Mouse (Mus musculus): ENCODE results near the gene Poll.
A peak's percentile ranks its signal among the peaks of the same experiment; 100 is the strongest.
"Not testable (repeated sequence)": the region's sequence is repeated elsewhere in the genome, so short reads cannot be mapped to it uniquely, and the experiment has no call there.

The Poll gene

DNA sequence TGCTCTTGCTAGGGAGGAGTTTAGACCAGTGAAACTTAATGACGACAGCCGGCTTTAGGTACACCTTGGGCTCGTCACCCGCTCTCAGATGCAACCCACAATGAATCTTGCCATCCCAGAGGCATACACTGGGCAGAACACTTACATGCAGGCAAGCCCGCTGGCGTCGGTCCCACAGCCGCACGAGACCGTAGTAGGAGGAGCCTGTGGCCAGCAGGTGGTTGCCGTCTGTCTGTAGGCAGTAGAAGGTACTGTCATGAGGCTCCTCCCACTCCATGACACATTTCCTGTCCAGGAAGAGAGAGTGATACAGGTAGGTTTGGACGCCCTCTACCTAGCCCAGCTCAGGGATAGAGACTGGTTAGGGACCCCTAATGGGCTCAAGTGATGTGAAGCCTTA lies 18.6 kb upstream of the Poll start:
- no peak for DNase-seq (ENCODE audit: extremely low read depth, low read depth)

DNA sequence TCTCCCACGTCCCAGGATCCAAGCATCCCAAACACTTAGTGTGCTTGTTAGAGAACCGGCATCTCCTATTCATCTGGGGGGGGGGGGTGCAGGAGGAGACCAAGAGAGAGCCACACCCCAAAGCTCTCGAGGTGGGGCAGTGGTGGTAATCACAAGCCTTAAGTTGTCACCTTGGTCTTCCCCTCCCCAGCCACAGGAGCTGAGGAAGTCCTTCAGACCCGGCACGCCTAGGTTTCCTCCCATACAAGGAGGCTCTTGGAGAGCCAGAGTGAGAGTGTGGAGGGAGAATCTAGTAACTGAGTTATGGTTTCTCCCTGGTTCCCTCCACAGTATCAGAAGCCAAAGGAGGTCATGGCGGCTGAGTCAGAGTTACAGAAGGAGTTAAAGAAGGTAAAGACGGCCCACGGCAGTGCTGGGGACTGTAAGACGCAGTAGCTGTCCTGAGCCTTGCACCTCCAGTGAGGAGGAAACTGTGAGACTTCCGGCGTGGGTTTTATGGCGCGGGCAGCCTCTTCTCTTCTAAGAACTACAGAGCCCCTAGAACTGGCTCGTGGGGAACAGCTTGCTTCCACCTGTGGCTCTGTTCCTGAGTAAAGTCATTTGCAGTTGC lies 16.9 kb upstream of the Poll start:
- DNase-seq (ENCODE audit: extremely low read depth, low read depth), result no peak

DNA sequence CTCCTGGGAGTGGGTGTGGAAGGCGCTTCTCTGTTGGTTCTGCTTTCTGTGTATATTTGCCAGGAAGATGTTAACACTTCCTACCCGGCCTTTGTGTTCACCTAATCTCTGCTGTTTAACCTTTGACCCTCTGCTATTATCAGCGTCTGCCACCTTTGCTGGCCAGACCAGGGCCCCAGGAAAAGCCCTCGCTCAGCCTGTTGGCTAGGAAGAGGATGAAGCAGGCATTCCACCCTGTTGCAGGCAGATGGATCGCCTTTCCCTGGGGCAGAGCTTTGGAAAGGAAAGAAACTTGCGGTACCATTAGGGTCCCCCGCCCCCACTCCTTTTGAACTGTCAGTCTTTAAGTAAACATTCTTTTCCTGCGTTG lies 15.3 kb upstream of the Poll start:
- DNase-seq (ENCODE audit: extremely low read depth, low read depth), result peak; percentile 51

DNA sequence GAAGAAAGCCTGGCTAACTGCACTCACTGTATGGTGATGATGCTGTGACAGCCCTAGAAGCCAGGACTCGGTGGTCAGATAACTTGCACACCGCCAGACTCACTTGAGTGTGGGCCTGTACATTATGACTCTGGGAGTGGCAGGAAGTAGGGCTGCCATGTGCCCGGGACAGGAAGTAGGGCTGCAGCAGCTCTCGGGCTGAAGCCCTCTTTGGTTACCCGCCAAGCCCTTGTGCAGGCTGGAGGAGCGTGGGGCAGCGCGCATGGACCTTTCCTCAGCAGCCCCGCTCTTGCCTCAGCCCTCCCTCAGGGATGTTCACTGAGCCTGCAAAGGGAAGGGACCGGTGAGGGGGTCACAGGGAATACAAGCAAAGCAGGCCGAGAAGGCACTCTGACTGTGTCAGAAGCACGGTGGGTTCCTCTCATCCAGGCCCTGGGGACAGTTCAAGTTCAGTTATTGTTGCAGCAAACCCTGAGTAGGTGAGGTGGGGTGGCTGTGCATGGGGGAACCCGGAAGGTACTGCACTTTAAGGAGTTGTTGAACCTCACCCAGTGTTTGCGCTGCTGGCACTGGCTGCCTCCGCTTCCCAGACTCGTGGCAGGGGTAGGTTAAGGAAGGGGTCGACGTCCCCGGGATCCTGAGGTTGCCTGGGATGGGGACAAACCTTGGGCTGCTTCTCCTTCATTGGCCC lies 14.8 kb upstream of the Poll start:
- DNase-seq (ENCODE audit: extremely low read depth, low read depth), result peak; percentile 33

DNA sequence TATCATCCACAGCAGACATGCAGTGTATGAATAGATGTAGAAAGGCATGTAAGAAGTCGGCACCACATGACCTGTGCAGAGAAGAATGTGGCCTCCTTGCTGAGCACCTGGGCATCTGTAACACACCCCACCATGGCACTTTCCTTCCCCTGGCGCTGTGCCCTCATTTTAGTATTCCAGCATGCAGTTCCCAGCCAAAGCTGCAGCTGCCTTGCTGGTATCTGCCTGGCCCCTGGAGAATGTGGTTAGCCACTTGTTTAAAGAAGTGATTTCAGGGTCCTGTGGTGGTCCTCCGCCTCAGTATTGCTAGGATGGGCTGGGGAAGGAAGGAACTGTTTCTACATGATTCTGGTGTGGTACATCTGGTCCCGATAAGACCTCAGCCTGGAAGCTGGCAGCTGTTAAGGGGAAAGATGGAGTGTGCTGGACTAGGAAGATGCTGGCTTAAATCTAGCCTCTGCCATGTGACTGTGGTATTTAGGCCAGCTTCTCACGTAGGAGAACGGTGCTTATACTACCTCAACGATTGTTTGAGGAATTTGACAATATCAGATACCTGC lies 14.1 kb upstream of the Poll start:
- DNase-seq (ENCODE audit: extremely low read depth, low read depth), result peak; percentile 70

DNA sequence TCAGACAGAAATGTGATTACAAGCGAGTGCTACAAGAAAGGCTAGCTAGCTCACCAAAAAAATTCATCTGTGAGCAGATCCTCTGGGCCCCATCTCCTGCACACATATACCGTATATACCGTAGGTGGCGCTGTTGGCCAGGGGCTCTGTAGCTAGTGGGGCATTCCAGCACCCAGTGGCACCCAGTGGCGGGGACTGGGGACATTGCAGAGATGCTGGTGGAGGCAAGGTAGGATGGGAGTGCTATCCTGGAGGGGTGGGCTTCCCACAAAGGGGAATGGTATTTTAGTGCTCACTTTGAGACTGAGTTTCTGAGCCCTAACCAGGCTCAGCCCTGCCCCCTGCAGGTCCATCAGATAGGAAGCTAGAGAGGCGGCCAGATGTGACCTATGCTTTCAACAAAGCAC lies 13.5 kb upstream of the Poll start:
- DNase-seq (ENCODE audit: extremely low read depth, low read depth), result peak; percentile 67

DNA sequence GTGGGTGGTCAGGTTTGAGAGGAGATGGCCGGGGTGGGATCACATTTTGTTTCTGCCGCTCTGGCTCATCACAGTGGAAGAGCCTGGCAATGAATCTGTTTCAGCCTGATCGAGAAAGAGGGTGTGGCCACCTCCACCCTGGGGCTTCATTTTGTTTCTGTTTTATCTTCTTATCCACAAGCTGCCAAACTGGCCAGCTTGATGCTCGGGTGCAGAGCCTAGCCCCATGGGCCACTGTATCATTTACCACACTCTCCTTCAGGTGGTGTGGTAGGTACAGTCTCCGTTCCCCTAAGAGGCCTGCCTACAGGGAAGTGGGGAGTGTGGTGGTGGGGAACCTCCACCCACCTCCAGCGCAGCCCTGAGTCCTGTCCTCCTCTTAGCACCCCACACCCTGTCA lies 12.7 kb upstream of the Poll start:
- no peak for DNase-seq (ENCODE audit: extremely low read depth, low read depth)

DNA sequence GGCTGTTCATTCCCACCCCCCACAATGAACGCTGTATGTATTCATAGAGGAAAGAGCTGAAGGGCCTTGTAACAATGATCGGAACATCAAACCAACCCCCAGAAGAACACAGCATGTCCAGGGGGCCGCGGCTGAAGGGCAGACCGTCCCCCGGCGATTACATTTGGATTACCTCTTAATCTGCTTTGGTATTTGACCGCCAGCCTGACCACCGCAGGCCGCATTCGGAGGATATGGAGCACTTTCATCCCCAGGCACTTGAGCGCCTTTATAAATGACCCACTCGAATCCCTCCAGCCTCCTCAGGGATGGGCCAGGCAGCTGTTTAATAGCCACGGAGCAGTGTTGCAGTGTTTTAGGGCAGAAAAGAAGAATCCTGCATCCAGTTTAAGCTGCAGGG lies 7.0 kb upstream of the Poll start:
- DNase-seq (ENCODE audit: extremely low read depth, low read depth), result no peak

DNA sequence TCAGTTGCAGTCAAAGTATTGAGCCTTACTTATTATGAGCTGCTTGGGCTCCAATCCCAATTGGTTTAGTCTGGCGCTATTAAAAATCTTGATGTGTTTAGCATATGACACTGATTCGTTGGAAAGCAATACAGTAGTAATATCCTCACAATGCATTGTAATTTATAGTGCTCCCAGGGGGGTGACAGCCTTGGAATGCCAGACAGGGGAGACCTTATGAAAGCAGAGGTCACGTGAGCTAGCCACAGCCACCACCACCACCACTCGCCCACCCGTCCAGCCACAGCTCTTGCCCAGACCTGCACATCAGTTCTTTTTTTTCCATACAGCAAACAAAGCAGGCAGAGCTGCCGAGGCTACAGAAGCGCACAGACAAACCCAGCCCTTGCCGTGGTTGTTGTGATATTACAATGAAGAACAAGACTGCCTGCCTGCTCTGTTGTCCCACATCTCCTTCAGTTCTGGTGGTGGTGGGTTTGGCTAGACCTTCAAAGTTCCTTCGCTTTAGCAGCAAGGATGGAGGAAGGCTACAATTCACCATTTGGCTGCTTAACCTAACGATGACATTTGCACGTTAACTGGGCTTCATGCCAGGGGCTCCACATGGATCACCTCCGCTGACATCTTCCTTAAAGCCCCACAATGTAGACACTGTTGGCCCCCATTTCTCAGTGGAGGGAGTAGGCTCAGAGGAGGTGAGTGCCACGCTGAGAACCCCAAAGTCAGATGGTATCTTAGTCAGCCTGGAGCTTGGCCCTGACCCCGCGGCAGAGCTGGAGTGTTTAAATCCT lies 5.8 kb upstream of the Poll start:
- DNase-seq (ENCODE audit: extremely low read depth, low read depth), result no peak

DNA sequence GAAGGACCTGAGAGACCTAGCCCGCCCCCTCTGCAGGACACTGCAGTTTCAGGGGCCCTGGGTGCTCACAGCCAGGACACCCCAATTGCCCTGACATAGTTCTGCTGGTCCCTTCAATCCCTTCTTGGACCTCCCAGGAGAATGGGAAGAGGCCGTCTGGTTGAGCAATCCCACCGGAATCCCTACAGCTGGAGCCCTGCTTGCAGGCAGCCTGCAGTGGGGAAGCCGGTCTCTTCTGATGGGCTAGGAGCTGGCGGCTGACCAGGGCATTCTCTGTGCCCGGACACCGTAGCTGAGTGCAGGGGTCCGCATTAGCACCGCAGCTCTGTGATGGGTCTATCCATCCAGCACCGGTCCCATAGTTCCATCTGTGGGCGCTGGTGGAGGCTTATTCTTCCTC lies 6.2 kb downstream of the Poll start:
- DNase-seq (ENCODE audit: extremely low read depth, low read depth), result no peak

DNA sequence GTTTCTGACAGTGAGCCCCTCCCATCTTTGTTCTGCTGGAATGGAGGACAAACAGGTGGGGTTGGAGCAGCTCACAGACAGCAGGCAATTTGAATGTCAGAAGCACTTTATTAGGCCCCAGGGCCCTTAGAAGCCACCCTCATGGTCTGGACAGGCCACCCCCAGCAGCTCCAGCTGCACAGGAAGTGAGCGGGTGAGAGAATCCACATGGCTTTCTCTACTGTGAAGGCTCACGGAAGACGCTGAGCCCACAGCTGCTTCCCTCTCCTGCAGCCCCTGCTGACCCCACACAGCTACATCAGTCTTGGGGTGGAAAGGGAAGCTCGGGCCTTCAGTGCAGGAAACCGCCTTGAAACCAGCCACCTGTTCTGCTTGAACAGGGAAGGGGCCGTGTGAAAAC lies 8.1 kb downstream of the Poll start:
- DNase-seq (ENCODE audit: extremely low read depth, low read depth), result no peak

DNA sequence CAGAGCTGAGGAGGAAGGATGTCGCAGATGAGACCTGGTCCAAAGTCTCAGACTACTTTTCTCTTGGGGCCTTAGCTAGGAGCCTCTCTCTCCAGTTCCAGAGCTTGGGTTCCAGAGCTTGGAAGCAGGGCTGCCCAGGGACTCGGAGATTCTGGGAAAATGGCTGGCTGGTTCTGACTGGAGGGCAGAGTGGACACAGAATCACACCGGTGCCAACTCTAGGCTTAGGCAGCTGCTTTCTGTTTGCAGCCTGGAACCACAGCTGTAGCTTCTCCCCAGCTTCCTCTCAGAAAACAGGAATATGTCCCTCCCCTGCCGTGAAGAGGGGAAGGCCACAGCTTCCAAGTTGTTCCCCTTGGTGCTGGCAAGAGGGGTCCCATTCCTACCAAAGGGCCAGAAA lies 10.4 kb downstream of the Poll start:
- DNase-seq (ENCODE audit: extremely low read depth, low read depth), result no peak

DNA sequence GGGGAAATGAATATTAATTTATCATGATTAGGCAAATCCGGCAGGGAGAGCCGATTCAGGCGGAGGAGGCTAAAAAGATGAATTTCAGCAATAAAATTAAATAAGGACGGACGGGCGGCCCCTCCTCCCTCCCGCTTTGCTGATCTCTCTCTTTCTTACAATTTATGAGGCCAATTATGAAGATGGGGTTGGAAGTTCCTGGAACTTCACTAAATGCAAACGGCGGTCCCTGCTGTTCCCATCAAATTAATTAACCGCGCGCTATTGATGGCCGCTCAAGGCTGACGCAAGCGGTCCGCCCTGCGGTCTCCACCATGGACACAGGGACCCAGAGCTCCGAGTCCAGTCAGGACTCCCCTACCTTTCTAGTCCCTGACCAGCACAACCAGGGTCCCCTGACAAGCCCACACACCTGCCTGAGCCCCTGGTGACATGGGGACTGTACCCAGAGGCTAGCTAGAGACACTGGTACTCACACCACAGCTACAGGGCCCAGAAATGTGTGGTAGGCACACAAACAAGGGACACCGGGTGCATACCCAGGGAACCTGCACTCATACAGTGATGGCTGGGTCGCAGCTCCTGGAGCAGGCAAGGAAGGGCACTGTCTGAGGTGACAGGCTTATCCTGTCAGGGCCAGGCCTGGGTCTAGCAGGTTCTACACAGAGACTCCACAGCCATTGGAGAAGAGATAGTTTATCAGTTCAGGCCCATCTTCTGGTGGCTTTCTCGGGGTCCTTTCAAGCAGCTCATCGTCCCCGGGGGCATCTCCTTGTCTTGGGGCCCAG lies 11.0 kb downstream of the Poll start:
- no peak for DNase-seq (ENCODE audit: extremely low read depth, low read depth)

DNA sequence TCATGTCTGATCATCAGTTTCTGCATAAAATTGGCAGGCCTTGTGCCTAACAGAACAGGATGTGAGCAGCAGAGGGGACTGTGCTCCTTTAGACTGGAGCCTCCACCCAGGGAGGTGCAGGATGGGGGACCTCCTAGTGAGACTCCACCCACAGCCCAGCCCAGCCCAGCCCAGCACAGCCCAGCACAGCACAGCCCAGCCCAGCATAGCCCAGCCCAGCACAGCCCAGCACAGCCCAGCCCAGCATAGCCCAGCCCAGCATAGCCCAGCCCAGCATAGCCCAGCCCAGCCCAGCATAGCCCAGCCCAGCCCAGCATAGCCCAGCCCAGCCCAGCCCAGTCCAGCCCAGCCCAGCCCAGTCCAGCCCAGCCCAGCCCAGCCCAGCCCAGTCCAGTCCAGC lies 12.1 kb downstream of the Poll start:
- not testable (repeated sequence) for DNase-seq (ENCODE audit: extremely low read depth, low read depth)

DNA sequence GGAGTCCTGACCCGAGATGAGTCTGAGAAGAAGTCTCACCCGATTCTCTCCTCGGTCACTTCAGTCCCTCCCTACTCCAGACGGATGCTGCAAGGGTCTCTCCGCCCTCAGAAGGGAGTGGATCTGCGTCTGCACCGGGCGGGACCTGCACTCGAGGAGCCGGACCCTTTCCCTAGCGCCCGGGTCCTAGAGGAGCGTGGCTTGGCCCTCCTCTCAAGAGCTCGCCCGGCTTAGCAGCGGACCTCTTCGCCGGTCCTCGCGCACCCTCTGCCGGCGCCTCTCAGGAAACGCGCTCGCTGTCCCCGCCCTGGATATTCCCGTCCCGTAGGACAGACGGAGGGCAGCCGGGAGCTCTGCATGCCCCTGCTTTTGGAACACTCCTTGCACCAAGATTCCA lies 15.4 kb downstream of the Poll start:
- peak; percentile 46 for DNase-seq (ENCODE audit: extremely low read depth, low read depth)

DNA sequence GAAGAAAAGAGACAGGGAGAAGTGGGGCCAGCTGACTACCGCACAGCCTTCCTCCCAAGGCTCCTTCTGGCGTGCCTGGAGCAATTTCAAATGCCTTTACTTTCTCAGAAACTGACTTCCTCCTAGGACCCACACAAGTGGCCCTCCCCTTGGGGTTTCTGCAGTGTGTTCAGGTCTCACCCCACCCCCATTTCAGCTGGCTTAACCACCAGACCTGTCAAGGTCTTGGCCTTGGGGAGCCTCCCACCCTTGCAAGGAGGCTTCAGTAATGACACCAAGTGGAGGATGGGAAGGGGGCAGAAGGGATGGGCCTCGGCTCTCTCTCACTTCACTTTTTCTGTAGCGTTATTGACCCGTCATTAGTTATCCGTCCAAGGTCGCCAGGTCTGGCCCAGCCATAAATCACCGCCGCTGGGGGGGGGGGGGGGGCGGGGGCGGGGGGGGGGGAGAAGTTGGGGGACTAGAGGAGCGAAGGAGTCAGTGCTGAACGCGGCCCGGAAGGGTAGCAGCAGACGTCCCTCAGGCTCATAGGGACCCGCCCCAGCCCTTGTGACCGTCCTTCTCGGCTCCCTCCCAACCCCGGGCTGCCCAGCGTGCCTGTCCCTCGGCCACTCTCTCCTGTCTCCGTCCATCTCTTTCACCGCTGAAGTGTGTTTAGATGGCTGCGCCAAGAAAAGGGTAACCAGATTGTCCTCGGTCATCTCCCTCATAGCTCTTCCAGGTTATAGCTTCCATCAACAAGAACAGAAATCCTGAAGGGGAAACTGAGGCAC lies 16.0 kb downstream of the Poll start:
- DNase-seq (ENCODE audit: extremely low read depth, low read depth), result peak; percentile 86

DNA sequence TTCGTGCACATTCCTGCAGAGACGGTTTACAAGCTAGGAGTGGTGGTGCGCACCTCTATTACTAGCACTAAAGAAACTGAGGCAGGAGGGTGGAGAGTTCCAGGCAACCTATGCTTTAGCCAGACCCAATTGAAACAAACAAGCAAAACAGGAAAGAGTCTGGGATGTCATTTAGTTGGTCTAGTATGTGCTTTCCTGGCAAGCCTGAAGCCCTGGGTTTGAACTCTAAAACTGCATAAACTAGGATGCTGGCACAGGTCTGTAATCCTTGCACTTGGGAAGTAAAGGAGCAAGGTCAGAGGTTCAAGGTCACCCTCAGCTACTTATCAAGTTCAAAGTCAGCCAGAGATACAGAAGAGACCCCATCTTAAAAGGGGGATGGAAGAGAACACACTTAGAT lies 18.3 kb downstream of the Poll start:
- DNase-seq (ENCODE audit: extremely low read depth, low read depth), result no peak

DNA sequence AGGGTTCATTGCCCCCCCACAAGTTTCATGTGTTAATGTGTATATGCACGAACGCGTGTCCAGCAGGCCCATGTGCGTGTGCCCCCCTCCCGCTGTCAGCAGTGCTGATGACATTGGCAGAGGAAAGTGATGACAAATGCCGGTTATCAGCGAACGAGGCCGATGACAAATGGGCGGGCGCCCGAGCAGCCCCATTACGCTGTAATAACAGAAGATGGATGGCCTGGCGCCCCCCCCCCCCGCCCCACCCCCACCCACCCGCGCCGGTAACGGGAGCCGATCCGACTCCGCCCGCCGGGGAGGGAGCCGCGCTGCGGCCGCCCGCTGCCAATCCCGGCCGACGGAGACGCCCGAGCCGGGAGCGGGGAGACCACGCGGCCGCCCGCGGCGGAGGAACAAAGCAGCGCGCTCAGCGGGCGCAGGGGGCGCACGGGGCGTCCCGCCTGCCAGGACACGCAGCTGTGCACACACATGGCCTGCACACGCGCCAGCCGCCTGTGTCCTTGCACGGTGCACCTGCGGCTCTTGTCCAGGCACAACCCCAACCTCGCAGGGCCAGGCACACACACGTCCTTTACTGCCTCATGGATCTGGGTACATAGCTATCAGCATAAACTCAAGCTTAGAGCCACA lies 18.8 kb downstream of the Poll start:
- DNase-seq (ENCODE audit: extremely low read depth, low read depth), result peak; percentile 61

DNA sequence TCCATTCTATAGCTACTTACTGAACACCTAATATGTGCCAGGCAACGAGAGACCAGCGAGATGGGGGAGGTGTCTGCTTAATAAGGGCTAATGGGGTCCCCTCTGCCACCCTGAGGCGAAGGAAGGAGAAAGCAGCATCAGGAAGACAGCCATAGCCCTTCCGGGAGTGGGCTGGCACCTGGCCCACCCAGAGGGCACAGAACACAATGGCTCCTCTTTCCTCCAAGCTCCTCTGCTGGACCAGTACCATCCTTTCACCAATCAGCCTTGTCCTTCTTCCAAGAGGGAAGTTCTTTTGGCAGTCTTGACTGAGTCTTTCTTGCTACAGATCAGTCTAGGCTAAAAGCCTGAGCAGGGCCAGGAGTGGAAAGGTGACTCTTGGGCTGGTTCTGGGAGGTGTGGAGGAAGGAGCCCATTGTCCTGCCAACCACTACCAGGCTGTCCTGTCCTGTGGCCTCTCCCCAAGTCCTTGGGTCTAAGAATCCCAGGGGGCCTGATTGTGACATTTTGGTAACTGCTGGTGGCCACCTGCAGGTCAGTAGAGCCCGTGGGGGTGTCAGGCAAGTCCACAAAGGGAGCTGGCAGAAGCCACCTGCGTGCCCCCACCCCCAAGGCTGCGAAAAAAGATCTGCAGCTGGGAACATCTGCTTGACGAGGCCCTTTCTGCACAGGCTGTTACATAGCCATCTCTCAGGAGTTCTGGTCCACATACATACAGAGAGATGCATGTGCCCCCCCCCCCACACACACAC lies 19.5 kb downstream of the Poll start:
- no peak for DNase-seq (ENCODE audit: extremely low read depth, low read depth)

DNA sequence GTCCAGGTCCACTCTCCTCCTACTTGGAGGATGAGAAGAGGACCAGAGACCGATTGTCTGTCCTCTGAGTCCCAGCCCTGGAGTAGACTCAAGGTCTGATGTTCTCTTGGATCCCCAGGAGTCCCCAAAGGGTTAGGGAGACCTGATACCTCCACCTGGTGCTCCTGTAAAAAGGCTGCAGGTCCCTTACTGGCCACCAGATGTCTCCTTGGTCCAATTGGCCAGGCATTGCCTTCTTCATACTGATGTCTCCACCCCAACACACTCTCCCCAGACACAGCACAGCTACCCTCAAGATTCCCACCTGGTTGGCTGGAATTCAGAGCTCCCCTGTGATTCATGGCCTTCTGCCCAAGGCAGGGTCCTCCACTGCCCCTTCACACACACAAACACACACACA lies 22.8 kb downstream of the Poll start:
- peak; percentile 67 for DNase-seq (ENCODE audit: extremely low read depth, low read depth)

Measured in MEL-GATA-1-ER (cell line).